Mouse (Mus musculus) heart, embryonic 12.5 days (tissue): ENCODE results near the gene Gm43518. TPM values are rescaled to one million over a fixed set of nuclear protein-coding genes. Genes with fewer than 3 reads are reported as not detected.

Experiments used
- ATAC-seq: fragments of 200-750 bp; cut with Nextera tagmentation; 2 replicates; pipeline ENCODE4 v1.8.0; 2017; ENCODE audit warnings: moderate TSS enrichment, moderate library complexity; ENCODE audit not compliant: insufficient number of reproducible peaks, low FRiP score
- H3K27ac ChIP-seq: fragments of 300-500 bp; sonication (generic); 2 replicates; pipeline ENCODE4 v1.5.1; 2016; ENCODE audit warnings: mild to moderate bottlenecking, moderate library complexity; ENCODE audit not compliant: poor library complexity, severe bottlenecking
- H3K27me3 ChIP-seq: fragments of 300-500 bp; sonication (generic); replicated peaks from 2 replicates; pipeline ENCODE4 v1.6.1; 2016; ENCODE audit warnings: mild to moderate bottlenecking, moderate library complexity
- H3K36me3 ChIP-seq: fragments of 300-500 bp; sonication (generic); 2 replicates; pipeline ENCODE4 v1.6.1; 2016; ENCODE audit warnings: mild to moderate bottlenecking, moderate library complexity
- H3K4me1 ChIP-seq: fragments of 300-500 bp; sonication (generic); replicated peaks from 2 replicates; pipeline ENCODE4 v1.6.1; 2016; ENCODE audit warnings: mild to moderate bottlenecking
- H3K4me2 ChIP-seq: fragments of 300-500 bp; sonication (generic); 2 replicates; pipeline ENCODE4 v1.6.1; 2016; ENCODE audit warnings: mild to moderate bottlenecking, moderate library complexity
- H3K4me3 ChIP-seq: fragments of 300-500 bp; sonication (generic); 2 replicates; pipeline ENCODE4 v1.5.1; 2016; ENCODE audit warnings: mild to moderate bottlenecking
- H3K9ac ChIP-seq: fragments of 300-500 bp; sonication (generic); 2 replicates; pipeline ENCODE4 v1.6.1; 2016; ENCODE audit warnings: mild to moderate bottlenecking, moderate library complexity
- H3K9me3 ChIP-seq: fragments of 300-500 bp; sonication (generic); replicated peaks from 2 replicates; pipeline ENCODE4 v1.6.1; 2016; ENCODE audit warnings: mild to moderate bottlenecking, moderate library complexity
- WGBS: fragments of 180-500 bp; shearing (Covaris S2); methylation state at CpG from one replicate; pipeline ENCODE4 v1.1.7; 2016; 5-methylcytosine and 5-hydroxymethylcytosine counted together
- polyA plus RNA-seq: library from polyadenylated mRNA; unstranded; fragments of >200 nt; fragmentation: Nextera tagmentation; extraction: Ambion mirVana; gene quantifications from 2 replicates; pipeline ENCODE4 v1.2.1, GENCODE M21; 2016

The Gm43518 gene
- polyA plus RNA-seq, 1 experiment from 2014 or later = 2.1 TPM

- 0 out of 2 replicates have a peak, but pooled peaks cover 4% of the 10 kb centered on the region for H3K36me3 ChIP-seq
- H3K9me3 ChIP-seq = no peaks in the 10 kb centered on the region
- WGBS = 21% methylated on average over 18 of the region's 18 CpGs
- H3K27me3 ChIP-seq = no peaks in the 10 kb centered on the region
- no peak for ATAC-seq
- H3K4me2 ChIP-seq = peak overlapping the region; percentile 46
- no peak overlapping the region for H3K4me3 ChIP-seq
- H3K9ac ChIP-seq = peak overlapping the region; percentile 42; the same call in 1 of the 2 replicates
- H3K27ac ChIP-seq = no peak overlapping the region
- peaks cover 13% of the 10 kb centered on the region for H3K4me1 ChIP-seq
Observed at GRCm38 (mm10) chr5:123933957-123934591, 6.9 kb downstream of the Gm43518 start.

- no peaks in the 10 kb centered on the region for H3K36me3 ChIP-seq
- H3K4me2 ChIP-seq = no peak overlapping the region
- 81% methylated on average over 5 of the region's 5 CpGs for WGBS
- no peak overlapping the region for H3K9ac ChIP-seq
- no peak overlapping the region for H3K27ac ChIP-seq
- H3K9me3 ChIP-seq = no peaks in the 10 kb centered on the region
- peaks cover 13% of the 10 kb centered on the region for H3K4me1 ChIP-seq
- H3K4me3 ChIP-seq = no peak overlapping the region
- H3K27me3 ChIP-seq = no peaks in the 10 kb centered on the region
- no peak for ATAC-seq
Observed at GRCm38 (mm10) chr5:123935931-123936330, 8.7 kb downstream of the Gm43518 start.

GRCm38 (mm10) chr5:123938479-123938878, 11.3 kb downstream of the Gm43518 start:
- Histone ChIP-seq H3K4me1 (peaks cover 9% of the 10 kb centered on the region; the same call in 1 of the 2 replicates), H3K4me2 (no peak overlapping the region), H3K4me3 (no peak overlapping the region), H3K27ac (no peak overlapping the region), H3K9ac (no peak overlapping the region), H3K27me3 (no peaks in the 10 kb centered on the region), H3K36me3 (no peaks in the 10 kb centered on the region), H3K9me3 (no peaks in the 10 kb centered on the region)
- no peak for ATAC-seq
- WGBS = 79% methylated on average over 5 of the region's 5 CpGs

DNA sequence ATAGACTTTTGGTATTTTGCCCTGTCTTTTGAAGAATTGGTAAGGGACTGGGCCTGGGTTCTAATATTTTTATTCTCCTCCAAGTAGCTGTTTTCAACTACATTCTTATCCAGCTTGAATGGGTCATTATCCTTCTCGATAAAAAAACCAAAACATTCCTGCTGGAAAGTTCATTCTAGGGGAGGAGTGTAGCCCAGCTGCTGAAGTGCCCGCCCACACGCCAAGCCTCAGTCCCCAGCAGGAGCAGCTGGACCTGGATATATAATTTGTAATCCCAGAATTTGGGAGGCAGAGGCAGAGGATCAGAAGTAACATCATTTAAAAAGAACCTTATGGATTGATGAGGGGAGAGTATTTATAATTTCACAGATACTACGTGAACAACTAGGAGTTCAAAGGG, 19.3 kb downstream of the Gm43518 start:
- H3K36me3 ChIP-seq = no peaks in the 10 kb centered on the region
- ATAC-seq = no peak
- no peak overlapping the region for H3K4me3 ChIP-seq
- H3K9ac ChIP-seq = no peak overlapping the region
- no peaks in the 10 kb centered on the region for H3K4me1 ChIP-seq
- H3K9me3 ChIP-seq = no peaks in the 10 kb centered on the region
- H3K27ac ChIP-seq = no peak overlapping the region
- no peak overlapping the region for H3K4me2 ChIP-seq
- no peaks in the 10 kb centered on the region for H3K27me3 ChIP-seq
- WGBS = 63% methylated on average over 4 of the region's 4 CpGs

DNA sequence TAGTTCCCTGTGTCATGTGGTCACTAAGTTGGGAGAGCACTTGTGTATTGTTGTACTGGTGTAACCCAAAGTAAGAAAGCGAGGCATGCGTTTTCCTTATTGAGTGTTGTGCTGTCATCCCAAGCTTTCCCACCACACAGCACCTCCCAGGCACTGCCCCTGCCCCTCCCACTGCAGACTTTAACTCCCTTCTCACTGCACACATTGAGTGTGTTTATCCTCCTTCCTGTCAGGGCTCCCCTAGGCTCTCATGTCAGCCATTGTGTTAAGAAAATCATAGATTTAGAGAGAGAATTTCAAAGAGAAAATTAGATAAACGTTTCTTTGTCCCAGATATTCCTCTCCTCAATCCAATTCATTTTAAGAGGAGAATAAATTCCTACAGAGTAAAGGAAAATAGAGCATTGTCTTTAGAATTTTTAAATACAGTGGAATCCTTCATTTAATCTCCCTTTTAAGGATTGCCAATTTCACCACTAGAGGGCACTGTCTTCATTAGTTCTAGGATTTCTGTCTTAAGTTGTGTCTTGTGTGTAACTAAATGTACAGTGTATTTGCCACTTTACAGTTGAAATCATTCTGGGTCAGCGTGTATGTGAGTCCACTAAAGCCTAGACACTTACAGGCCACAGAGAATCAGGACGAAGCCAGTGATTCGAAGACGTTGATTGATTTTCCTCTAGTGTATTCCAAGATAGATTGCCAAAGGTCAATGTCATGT, 20.0 kb downstream of the Gm43518 start:
- WGBS = 48% methylated on average over 7 of the region's 7 CpGs
- Histone ChIP-seq H3K9ac (no peak overlapping the region), H3K36me3 (no peaks in the 10 kb centered on the region), H3K27me3 (no peaks in the 10 kb centered on the region), H3K9me3 (no peaks in the 10 kb centered on the region), H3K27ac (no peak overlapping the region), H3K4me1 (no peaks in the 10 kb centered on the region), H3K4me3 (no peak overlapping the region), H3K4me2 (no peak overlapping the region)
- no peak for ATAC-seq

GRCm38 (mm10) chr5:123952365-123953045, 25.3 kb downstream of the Gm43518 start:
- WGBS = 57% methylated on average over 5 of the region's 5 CpGs
- H3K27ac ChIP-seq = no peak overlapping the region
- ATAC-seq = no peak
- H3K4me3 ChIP-seq = no peak overlapping the region
- H3K4me1 ChIP-seq = peaks cover 10% of the 10 kb centered on the region
- no peaks in the 10 kb centered on the region for H3K27me3 ChIP-seq
- H3K9me3 ChIP-seq = no peaks in the 10 kb centered on the region
- H3K9ac ChIP-seq = no peak overlapping the region
- H3K36me3 ChIP-seq = no peaks in the 10 kb centered on the region
- no peak overlapping the region for H3K4me2 ChIP-seq

DNA sequence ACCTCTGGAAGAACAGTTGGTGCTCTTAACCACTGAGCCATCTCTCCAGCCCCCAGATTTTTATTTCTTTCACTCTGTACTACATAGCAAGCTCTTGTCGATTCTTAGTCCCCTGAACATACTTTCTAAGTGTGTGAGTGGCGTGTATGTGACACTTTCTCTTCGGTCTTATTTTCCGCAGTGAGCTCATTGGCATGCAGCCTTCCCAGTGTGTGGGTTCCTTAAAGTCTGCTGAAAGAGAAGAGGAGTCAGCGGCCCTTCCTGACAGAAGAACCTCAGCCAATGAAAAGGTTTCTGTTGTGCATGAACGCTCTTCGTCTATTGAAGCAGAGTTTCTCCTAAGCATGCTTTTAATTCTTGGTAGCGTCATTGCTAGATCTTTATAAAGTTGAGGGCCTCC, 30.0 kb downstream of the Gm43518 start:
- peaks cover 10% of the 10 kb centered on the region for H3K4me1 ChIP-seq
- WGBS = 85% methylated on average over 8 of the region's 8 CpGs
- no peak overlapping the region for H3K4me2 ChIP-seq
- no peaks in the 10 kb centered on the region for H3K36me3 ChIP-seq
- H3K27ac ChIP-seq = no peak overlapping the region
- no peak overlapping the region for H3K9ac ChIP-seq
- no peak overlapping the region for H3K4me3 ChIP-seq
- no peaks in the 10 kb centered on the region for H3K9me3 ChIP-seq
- H3K27me3 ChIP-seq = no peaks in the 10 kb centered on the region
- ATAC-seq = no peak

DNA sequence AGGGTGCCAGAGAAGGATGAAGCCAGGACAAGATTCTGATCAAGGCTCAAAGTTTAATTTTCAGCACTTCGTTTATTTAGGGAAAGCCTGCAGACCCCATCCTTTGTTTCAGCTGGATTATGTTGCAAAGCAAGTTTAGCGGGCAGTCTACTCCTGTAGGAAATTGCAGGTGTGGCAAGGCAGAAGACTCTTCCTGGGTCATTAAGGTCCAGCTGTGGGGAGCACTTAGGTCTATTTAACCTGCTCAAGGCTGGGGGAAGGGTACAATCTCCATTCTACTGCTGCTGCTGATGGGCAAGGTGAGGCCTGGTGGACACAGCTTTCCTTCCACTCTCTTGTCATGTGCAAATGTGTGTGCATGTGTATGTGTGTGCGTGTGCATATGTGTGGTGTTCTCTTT, 31.8 kb downstream of the Gm43518 start:
- no peak overlapping the region for H3K9ac ChIP-seq
- no peaks in the 10 kb centered on the region for H3K9me3 ChIP-seq
- ATAC-seq = no peak
- H3K4me2 ChIP-seq = no peak overlapping the region
- no peak overlapping the region for H3K4me3 ChIP-seq
- 75% methylated on average over 3 of the region's 3 CpGs for WGBS
- no peaks in the 10 kb centered on the region for H3K36me3 ChIP-seq
- no peaks in the 10 kb centered on the region for H3K27me3 ChIP-seq
- H3K27ac ChIP-seq = no peak overlapping the region
- H3K4me1 ChIP-seq = peaks cover 10% of the 10 kb centered on the region

DNA sequence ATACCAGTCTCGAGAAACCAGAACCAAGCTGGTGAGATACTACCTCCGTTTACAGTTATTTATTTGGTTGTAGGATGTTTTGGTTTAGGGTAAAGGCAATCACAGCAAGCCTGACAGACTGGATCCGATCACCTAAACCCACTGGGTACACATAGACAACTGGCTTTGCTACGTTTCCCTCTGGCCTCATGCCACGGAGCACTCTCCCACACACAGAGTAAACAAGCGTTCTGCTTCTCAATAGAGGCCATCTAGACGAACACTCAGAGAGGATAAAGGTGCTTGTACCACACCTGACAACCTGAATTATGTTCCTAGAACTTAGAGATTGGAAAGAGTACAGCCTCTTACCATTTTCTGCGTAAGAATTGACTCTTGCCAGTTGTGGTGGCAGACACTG, 32.9 kb downstream of the Gm43518 start:
- H3K4me3 ChIP-seq = no peak overlapping the region
- ATAC-seq = no peak
- no peak overlapping the region for H3K9ac ChIP-seq
- peaks cover 10% of the 10 kb centered on the region for H3K4me1 ChIP-seq
- no peaks in the 10 kb centered on the region for H3K9me3 ChIP-seq
- H3K27me3 ChIP-seq = no peaks in the 10 kb centered on the region
- no peak overlapping the region for H3K27ac ChIP-seq
- H3K36me3 ChIP-seq = no peaks in the 10 kb centered on the region
- H3K4me2 ChIP-seq = no peak overlapping the region
- WGBS = 76% methylated on average over 8 of the region's 8 CpGs

GRCm38 (mm10) chr5:123961046-123961445, 33.8 kb downstream of the Gm43518 start:
- WGBS = 79% methylated on average over 12 of the region's 12 CpGs
- Histone ChIP-seq H3K9me3 (no peaks in the 10 kb centered on the region), H3K4me1 (peaks cover 6% of the 10 kb centered on the region; the same call in 1 of the 2 replicates), H3K27me3 (no peaks in the 10 kb centered on the region), H3K4me2 (no peak overlapping the region), H3K9ac (no peak overlapping the region), H3K4me3 (no peak overlapping the region), H3K27ac (no peak overlapping the region), H3K36me3 (no peaks in the 10 kb centered on the region)
- ATAC-seq = no peak

DNA sequence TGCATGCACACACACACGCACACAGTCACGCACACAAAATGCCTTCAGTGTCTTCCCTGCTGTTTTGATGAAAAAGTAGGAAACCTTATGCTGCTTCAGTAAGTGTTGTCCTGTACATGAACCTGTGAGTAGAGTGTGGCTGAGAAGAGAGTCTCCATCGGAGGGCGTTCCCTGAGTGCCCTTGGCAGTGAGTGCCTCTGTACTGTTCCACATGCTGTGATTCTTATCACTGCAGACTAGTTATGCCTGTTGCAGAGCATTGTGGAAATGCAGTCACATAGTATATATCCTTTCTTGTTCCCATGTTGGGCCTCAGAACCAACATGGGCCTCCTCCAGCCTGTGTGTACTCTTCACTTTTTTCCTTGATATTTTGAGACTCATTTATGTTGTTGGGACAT, 37.0 kb downstream of the Gm43518 start:
- 77% methylated on average over 4 of the region's 4 CpGs for WGBS
- no peak for ATAC-seq
- no peaks in the 10 kb centered on the region for H3K9me3 ChIP-seq

More for the DNA sequence above, 37.0 kb downstream of the Gm43518 start:
- no peak overlapping the region for H3K4me3 ChIP-seq
- H3K4me1 ChIP-seq = peaks cover 6% of the 10 kb centered on the region; the same call in 1 of the 2 replicates
- H3K4me2 ChIP-seq = no peak overlapping the region
- no peak overlapping the region for H3K27ac ChIP-seq
- H3K9ac ChIP-seq = no peak overlapping the region
- no peaks in the 10 kb centered on the region for H3K27me3 ChIP-seq
- H3K36me3 ChIP-seq = no peaks in the 10 kb centered on the region
